ENCODE assay signal across 21 mouse cellular contexts in genomic region chr7:68189691-68190456, GRCm38 (mm10).
A peak's percentile ranks its signal among the peaks of the same experiment; 100 is the strongest.
DNase-seq lines count a peak whose midpoint lies in the region; ATAC-seq lines count a peak whose summit lies in the region.
"Had no signal": no experiment of that assay in that cellular context is flagged by ENCODE, and none has a peak within 500 bp of the region (broad histone marks: within the 10 kb centered on the region; RNA-seq: fewer than 3 reads in every experiment).

No protein-coding gene starts in this region.

- 0 out of 2 replicates have a peak overlapping the region, but pooled peaks have one; percentile 48 for H3K27ac ChIP-seq in liver, embryonic 15.5 days (replicated peaks)
- H3K27ac ChIP-seq: embryonic facial prominence, embryonic 13.5 days; forebrain, embryonic 12.5 days; heart, embryonic 15.5 days; hindbrain, embryonic 14.5 days; layer of hippocampus, adult 2 months; lung, embryonic 15.5 days had no signal

- H3K4me3 ChIP-seq in liver, embryonic 15.5 days (replicated peaks), result no peak overlapping the region; the same call in 1 of the 2 replicates
- H3K4me3 ChIP-seq: embryonic facial prominence, embryonic 13.5 days; forebrain, embryonic 12.5 days; heart, embryonic 15.5 days; layer of hippocampus, adult 2 months; lung, embryonic 15.5 days; myocyte had no signal

- 22% methylated on average over 13 of the region's 13 CpGs for whole genome bisulfite sequencing in liver, embryonic 15.5 days (ENCODE audit: insufficient replicate concordance)

- peak overlapping the region; percentile 50 for H3K4me2 ChIP-seq in liver, embryonic 15.5 days
- H3K4me2 ChIP-seq: embryonic facial prominence, embryonic 13.5 days; forebrain, embryonic 12.5 days; heart, embryonic 15.5 days; hindbrain, embryonic 14.5 days; lung, embryonic 15.5 days; midbrain, embryonic 11.5 days had no signal

- no peak overlapping the region for H3K9ac ChIP-seq in liver, embryonic 15.5 days
- H3K9ac ChIP-seq: embryonic facial prominence, embryonic 13.5 days; forebrain, embryonic 12.5 days; heart, embryonic 15.5 days; hindbrain, embryonic 14.5 days; lung, embryonic 15.5 days had no signal

- no peaks in the 10 kb centered on the region for H3K9me3 ChIP-seq in liver, embryonic 15.5 days (replicated peaks)
- H3K9me3 ChIP-seq: embryonic facial prominence, embryonic 13.5 days; forebrain, embryonic 12.5 days; heart, embryonic 15.5 days; lung, embryonic 15.5 days had no signal

- H3K4me1 ChIP-seq in liver, embryonic 15.5 days (replicated peaks), result peaks cover 25% of the 10 kb centered on the region
- H3K4me1 ChIP-seq: embryonic facial prominence, embryonic 13.5 days; forebrain, embryonic 12.5 days; lung, embryonic 15.5 days had no signal

- H3K27me3 ChIP-seq in liver, embryonic 15.5 days, result no peaks in the 10 kb centered on the region
- H3K27me3 ChIP-seq: embryonic facial prominence, embryonic 13.5 days; forebrain, embryonic 12.5 days; heart, embryonic 15.5 days; lung, embryonic 15.5 days had no signal

- peaks cover 48% of the 10 kb centered on the region for H3K36me3 ChIP-seq in liver, embryonic 15.5 days (replicated peaks)

- no peak for ATAC-seq in cerebellum, adult (ENCODE audit: insufficient number of reproducible peaks, low FRiP score, low TSS enrichment)
- ATAC-seq in liver, embryonic 15.5 days (ENCODE audit: insufficient read depth), result no peak

- DNase-seq in cerebellum, adult 9-10 months, result peak; percentile 23
- DNase-seq in T-cell, adult 2 months (ENCODE audit: low spot score), result peak; percentile 68
- peak; percentile 70 for DNase-seq in thymus, postnatal 0 days (ENCODE audit: low spot score)
- DNase-seq in urinary bladder, postnatal 36 days (ENCODE audit: low spot score in 2 of 2), result no peak
- DNase-seq in adrenal gland, postnatal 10 days, result no peak
- DNase-seq in left cerebral cortex, adult 11 months (ENCODE audit: low spot score), result no peak
- DNase-seq: adrenal gland, postnatal 25 days; cerebellum, adult 8-10 months; gastrocnemius, postnatal 25 days; kidney, adult 8-10 months; right cerebral cortex, postnatal 4 days had no signal

Comparison
In these comparisons a context has a peak if more than half of its experiments do, and no peak if none do; other contexts are left out.
1. DNase-seq: peak in cerebellum, adult 9-10 months (single experiment), T-cell, adult 2 months (single experiment) and thymus, postnatal 0 days (single experiment); none in urinary bladder, postnatal 36 days (0 of 2), adrenal gland, postnatal 10 days (single experiment) and left cerebral cortex, adult 11 months (single experiment).